Mouse (Mus musculus) liver, embryonic 14.5 days (tissue): Measurements from ENCODE around the gene Mpped2.

Experiments
- CTCF ChIP-seq: IDR thresholded peaks from 2 replicates; pipeline ENCODE4 v1.5.1; 2016; ENCODE audit warnings: antibody characterized with exemption, low read depth, control low read depth
- EP300 ChIP-seq: IDR thresholded peaks from 2 replicates; pipeline ENCODE4 v1.6.1; 2016; ENCODE audit warnings: antibody characterized with exemption, low read depth

GRCm38 (mm10) chr2:106730608-106731007, 37.5 kb downstream of the Mpped2 start:
- no peak for TF ChIP-seq CTCF
- TF ChIP-seq EP300, result no peak
